Mouse (Mus musculus) forebrain, embryonic 11.5 days (tissue): ENCODE results near the gene Cdca3. TPM values are rescaled to one million over a fixed set of nuclear protein-coding genes. Genes with fewer than 3 reads are reported as not detected.
"Not testable (repeated sequence)": the region's sequence is repeated elsewhere in the genome, so short reads cannot be mapped to it uniquely, and the experiment has no call there.

Experiments
- ATAC-seq: fragments of 200-750 bp; cut with Nextera tagmentation; replicated peaks from 2 replicates; pipeline ENCODE4 v1.8.0; 2017; ENCODE audit warnings: moderate TSS enrichment; ENCODE audit not compliant: low FRiP score
- DNase-seq: peaks from one replicate; pipeline ENCODE4 v3.0.0-alpha.2; 2017; ENCODE audit warnings: low spot score
- H3K27ac ChIP-seq: fragments of 300-500 bp; sonication (generic); 2 replicates; pipeline ENCODE4 v1.5.1; 2014; ENCODE audit warnings: low read depth, low read length
- H3K27me3 ChIP-seq: fragments of 300-500 bp; sonication (generic); 2 replicates; pipeline ENCODE4 v1.6.1; 2014; ENCODE audit warnings: mild to moderate bottlenecking, low read length, mixed read lengths; ENCODE audit not compliant: control insufficient read depth, insufficient read depth
- H3K36me3 ChIP-seq: fragments of 300-500 bp; sonication (generic); 2 replicates; pipeline ENCODE4 v1.6.1; 2014; ENCODE audit warnings: mild to moderate bottlenecking, low read length, moderate library complexity, mixed read lengths; ENCODE audit not compliant: control insufficient read depth, insufficient read depth
- H3K4me1 ChIP-seq: fragments of 300-500 bp; sonication (generic); replicated peaks from 2 replicates; pipeline ENCODE4 v1.6.1; 2014; ENCODE audit warnings: low read length, mixed read lengths; ENCODE audit not compliant: control insufficient read depth, insufficient read depth
- H3K4me2 ChIP-seq: fragments of 300-500 bp; sonication (generic); 2 replicates; pipeline ENCODE4 v1.6.1; 2014; ENCODE audit warnings: low read depth, mild to moderate bottlenecking, low read length, moderate library complexity, mixed read lengths; ENCODE audit not compliant: severe bottlenecking
- H3K4me3 ChIP-seq: fragments of 300-500 bp; sonication (generic); 2 replicates; pipeline ENCODE4 v1.5.1; 2014; ENCODE audit warnings: low read depth, low read length
- H3K9ac ChIP-seq: fragments of 300-500 bp; sonication (generic); 2 replicates; pipeline ENCODE4 v1.6.1; 2014; ENCODE audit warnings: low read length
- H3K9me3 ChIP-seq: fragments of 300-500 bp; sonication (generic); 2 replicates; pipeline ENCODE4 v1.6.1; 2016; ENCODE audit warnings: low read length, mixed read lengths; ENCODE audit not compliant: control insufficient read depth
- WGBS: fragments of 180-500 bp; shearing (Covaris S2); extraction: QIAGEN DNeasy Blood & Tissue Kit; methylation state at CpG from one replicate; pipeline ENCODE4 v1.1.7; 2014; 5-methylcytosine and 5-hydroxymethylcytosine counted together
- polyA plus RNA-seq: library from polyadenylated mRNA; unstranded; fragments of >200 nt; fragmentation: Nextera tagmentation; extraction: Ambion mirVana; gene quantifications from 2 replicates; pipeline ENCODE4 v1.2.1, GENCODE M21; 2014

Gene Cdca3
- polyA plus RNA-seq, 1 experiment from 2014 or later: 276 TPM

- Histone ChIP-seq H3K27me3 (no peaks in the 10 kb centered on the region), H3K27ac (no peak overlapping the region), H3K4me1 (peaks cover 10% of the 10 kb centered on the region; the same call in 1 of the 2 replicates), H3K36me3 (peaks cover 29% of the 10 kb centered on the region; the same call in 1 of the 2 replicates), H3K4me2 (no peak overlapping the region), H3K9me3 (no peaks in the 10 kb centered on the region), H3K9ac (no peak overlapping the region), H3K4me3 (no peak overlapping the region)
- no peak for DNase-seq
- ATAC-seq: no peak
- 96% methylated on average over 11 of the region's 11 CpGs for WGBS
Observed at GRCm38 (mm10) chr6:124817125-124817524, 12.2 kb upstream of the Cdca3 start.

DNA sequence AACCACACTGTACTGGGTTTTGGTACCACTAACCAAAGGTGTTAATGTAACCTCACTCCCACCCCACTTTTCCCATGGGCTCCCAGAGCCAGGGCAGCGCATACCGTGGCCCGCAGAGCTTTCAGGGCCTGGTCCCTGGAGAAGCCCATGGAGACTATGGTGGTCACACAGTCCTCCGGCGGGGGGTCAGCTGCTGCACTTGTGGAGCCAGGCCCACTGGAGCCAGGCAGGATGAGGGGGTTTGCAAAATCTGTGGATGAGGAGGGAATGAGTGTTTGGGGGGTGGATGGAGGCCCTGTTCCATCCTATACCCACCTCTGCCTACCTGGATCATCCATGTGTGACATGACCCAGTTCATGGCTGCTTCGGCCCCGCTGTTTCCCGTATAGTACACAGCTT is 11.8 kb upstream of the Cdca3 start:
- ATAC-seq (no peak), DNase-seq (no peak)
- Histone ChIP-seq H3K4me1 (peaks cover 6% of the 10 kb centered on the region; the same call in 1 of the 2 replicates), H3K27me3 (no peaks in the 10 kb centered on the region), H3K4me3 (no peak overlapping the region), H3K4me2 (no peak overlapping the region), H3K9ac (no peak overlapping the region), H3K9me3 (no peaks in the 10 kb centered on the region), H3K36me3 (peaks cover 28% of the 10 kb centered on the region; the same call in 1 of the 2 replicates), H3K27ac (no peak overlapping the region)
- WGBS: 98% methylated on average over 8 of the region's 8 CpGs

DNA sequence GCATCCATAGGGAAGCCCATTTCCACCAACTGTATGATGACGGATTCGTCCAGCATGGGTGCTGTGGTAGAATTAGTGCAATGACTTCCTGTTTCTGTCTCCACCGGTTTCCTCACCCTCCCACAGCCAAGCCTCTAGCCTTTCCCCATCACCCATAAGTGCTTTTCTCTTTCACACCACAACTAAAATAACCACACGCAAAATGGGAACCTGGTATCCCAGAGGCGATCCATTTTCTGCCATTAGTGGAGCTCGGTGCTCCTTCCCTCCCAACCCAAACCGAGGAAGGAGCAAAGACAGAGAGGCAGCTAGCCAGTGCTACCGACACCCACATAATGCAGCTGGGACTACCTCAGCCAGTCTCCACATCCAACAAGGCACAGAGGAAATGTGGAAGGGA is 11.4 kb upstream of the Cdca3 start:
- Histone ChIP-seq H3K4me1 (peaks cover 4% of the 10 kb centered on the region; the same call in 1 of the 2 replicates), H3K27ac (no peak overlapping the region), H3K4me3 (no peak overlapping the region), H3K9me3 (no peaks in the 10 kb centered on the region), H3K9ac (no peak overlapping the region), H3K4me2 (no peak overlapping the region), H3K27me3 (no peaks in the 10 kb centered on the region), H3K36me3 (peaks cover 28% of the 10 kb centered on the region)
- ATAC-seq (no peak), DNase-seq (no peak)
- 93% methylated on average over 8 of the region's 8 CpGs for WGBS

- Histone ChIP-seq H3K9me3 (no peaks in the 10 kb centered on the region), H3K9ac (no peak overlapping the region), H3K4me3 (no peak overlapping the region), H3K36me3 (peaks cover 41% of the 10 kb centered on the region), H3K4me1 (no peaks in the 10 kb centered on the region), H3K4me2 (no peak overlapping the region), H3K27ac (no peak overlapping the region), H3K27me3 (no peaks in the 10 kb centered on the region)
- DNase-seq (no peak), ATAC-seq (no peak)
- 94% methylated on average over 5 of the region's 5 CpGs for WGBS
Observed at GRCm38 (mm10) chr6:124820891-124821290, 8.5 kb upstream of the Cdca3 start.

GRCm38 (mm10) chr6:124822049-124822448 is 7.3 kb upstream of the Cdca3 start:
- DNase-seq: no peak
- WGBS: 95% methylated on average over 4 of the region's 4 CpGs

DNA sequence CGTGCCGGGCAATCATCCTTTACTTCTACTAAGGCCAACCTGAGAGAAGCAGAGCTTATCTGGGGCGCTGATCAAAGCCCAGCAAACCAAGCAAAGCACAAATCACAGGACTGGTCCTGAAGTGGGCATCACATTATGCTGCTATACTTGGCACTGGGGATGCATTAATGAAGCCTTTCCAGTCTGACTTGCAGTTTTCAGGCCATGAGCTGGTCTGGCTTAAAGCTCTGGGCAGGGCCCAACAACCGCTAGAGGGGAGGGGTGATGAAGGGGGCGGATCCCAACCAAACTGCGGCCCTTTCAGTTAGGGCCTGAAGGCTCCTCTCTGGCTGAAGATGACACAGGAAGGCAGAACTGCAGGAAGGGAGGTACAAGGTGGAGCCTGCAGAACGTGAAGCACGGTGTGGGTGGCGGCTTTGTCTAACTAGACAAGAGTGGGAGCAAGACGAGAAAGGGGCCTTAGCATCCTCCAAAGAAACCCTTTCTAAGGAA is 1.2 kb upstream of the Cdca3 start:
- H3K36me3 ChIP-seq: peaks cover 13% of the 10 kb centered on the region
- H3K27me3 ChIP-seq: no peaks in the 10 kb centered on the region
- H3K4me3 ChIP-seq: peak overlapping the region; percentile 82
- no peaks in the 10 kb centered on the region for H3K9me3 ChIP-seq
- DNase-seq (peak; percentile 66), ATAC-seq (no peak)
- 25% methylated on average over 10 of the region's 10 CpGs for WGBS
- peak overlapping the region; percentile 66 for H3K9ac ChIP-seq
- peak overlapping the region; percentile 96 for H3K4me2 ChIP-seq
- H3K4me1 ChIP-seq: peaks cover 11% of the 10 kb centered on the region; the same call in 1 of the 2 replicates
- H3K27ac ChIP-seq: 0 out of 2 replicates have a peak overlapping the region, but pooled peaks have one; percentile 25

More at GRCm38 (mm10) chr6:124822049-124822448, 7.3 kb upstream of the Cdca3 start:
- no peak overlapping the region for H3K4me2 ChIP-seq
- no peaks in the 10 kb centered on the region for H3K4me1 ChIP-seq
- ATAC-seq: no peak
- no peak overlapping the region for H3K27ac ChIP-seq
- no peaks in the 10 kb centered on the region for H3K9me3 ChIP-seq
- H3K36me3 ChIP-seq: peaks cover 41% of the 10 kb centered on the region
- H3K4me3 ChIP-seq: no peak overlapping the region
- no peaks in the 10 kb centered on the region for H3K27me3 ChIP-seq
- no peak overlapping the region for H3K9ac ChIP-seq

- Histone ChIP-seq H3K36me3 (peaks cover 5% of the 10 kb centered on the region; the same call in 1 of the 2 replicates), H3K4me2 (peak overlapping the region; percentile 79), H3K4me1 (peaks cover 12% of the 10 kb centered on the region; the same call in 1 of the 2 replicates), H3K27ac (peak overlapping the region; percentile 90), H3K27me3 (no peaks in the 10 kb centered on the region), H3K4me3 (peak overlapping the region; percentile 82), H3K9ac (peak overlapping the region; percentile 88), H3K9me3 (no peaks in the 10 kb centered on the region)
- peak; percentile 89 for ATAC-seq
- peak; percentile 94 for DNase-seq
- under 1% methylated on average over 38 of the region's 38 CpGs for WGBS
Observed at GRCm38 (mm10) chr6:124829799-124830700, 703 bp downstream of the Cdca3 start.

- DNase-seq, H3K27me3 ChIP-seq, ATAC-seq, H3K27ac ChIP-seq, H3K9me3 ChIP-seq, H3K9ac ChIP-seq, H3K36me3 ChIP-seq: not testable (repeated sequence)
- Histone ChIP-seq H3K4me1 (peaks cover 12% of the 10 kb centered on the region; the same call in 1 of the 2 replicates), H3K4me2 (peak overlapping the region; percentile 79; the same call in 1 of the 2 replicates), H3K4me3 (peak overlapping the region; percentile 82)
- WGBS: 95% methylated on average over 4 of the region's 4 CpGs
Observed at GRCm38 (mm10) chr6:124831199-124831598, 1.9 kb downstream of the Cdca3 start.
